Mouse (Mus musculus) olfactory bulb, adult 2 months (tissue): ENCODE measurements around the gene Ndufaf3.

Source experiments
- CTCF ChIP-seq: fragments of 200-500 bp; IDR thresholded peaks from 2 replicates; pipeline ENCODE4 v1.5.1; 2012; ENCODE audit warnings: low read depth, mild to moderate bottlenecking, low read length, moderate library complexity; ENCODE audit not compliant: insufficient read depth
- POLR2A ChIP-seq: fragments of 200-500 bp; IDR thresholded peaks from 2 replicates; pipeline ENCODE4 v1.6.1; 2012; ENCODE audit warnings: mild to moderate bottlenecking, low read depth, low read length, moderate library complexity; ENCODE audit not compliant: insufficient read depth

DNA sequence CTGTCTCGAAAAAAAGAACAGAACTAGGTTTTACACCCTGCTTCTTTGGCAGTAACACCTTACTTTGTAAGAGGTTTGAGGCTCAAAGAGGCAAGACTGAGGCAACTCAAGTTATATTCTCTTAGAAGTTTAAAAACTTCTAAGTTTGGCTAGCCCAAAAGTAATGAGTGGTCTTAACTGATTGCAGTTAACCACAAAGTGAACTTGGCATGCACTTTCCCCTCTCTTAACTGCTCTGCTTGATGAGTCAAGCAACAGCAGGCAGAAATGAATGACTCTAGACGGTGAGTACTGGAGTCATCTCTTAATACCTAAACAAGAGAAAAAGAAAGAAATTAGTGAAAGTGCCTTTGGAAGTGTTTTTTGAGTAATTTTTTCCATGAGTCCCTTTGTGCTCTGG lies 45.6 kb downstream of the Ndufaf3 start:
- no peak for TF ChIP-seq POLR2A
- no peak for TF ChIP-seq CTCF
